Mouse (Mus musculus): ENCODE measurements at regions not wholly inside any gene's neighbourhood (a gene's known extent, or its start where the extent isn't known, plus 50 kb on each side); places are given as distances from the start of the nearest gene placed in this dataset.

GRCm38 (mm10) chr2:179354866-179355265, 87.4 kb upstream of the Cdh4 start:
- no peaks in the 10 kb centered on the region for H3K4me1 ChIP-seq (ENCODE audit: control insufficient read depth, insufficient read depth, low read length)
- no peak overlapping the region for H3K27ac ChIP-seq (ENCODE audit: insufficient read depth, low read length)
- no peak overlapping the region for H3K4me3 ChIP-seq (ENCODE audit: insufficient read depth, low read length)
- TF ChIP-seq POLR2A (IDR thresholded peaks at IDR 0.05; ENCODE audit: low read depth, low read length) (no peak), CTCF (IDR thresholded peaks at IDR 0.05; ENCODE audit: borderline replicate concordance, insufficient read depth, low read length) (no peak)

GRCm38 (mm10) chr2:179370882-179371546, 71.2 kb upstream of the Cdh4 start:
- Histone ChIP-seq H3K4me3 (ENCODE audit: insufficient read depth, low read length) (no peak overlapping the region), H3K27ac (ENCODE audit: insufficient read depth, low read length) (no peak overlapping the region), H3K4me1 (ENCODE audit: control insufficient read depth, insufficient read depth, low read length) (no peaks in the 10 kb centered on the region)
- TF ChIP-seq POLR2A (IDR thresholded peaks at IDR 0.05; ENCODE audit: low read depth, low read length): no peak
- TF ChIP-seq CTCF (IDR thresholded peaks at IDR 0.05; ENCODE audit: borderline replicate concordance, insufficient read depth, low read length): no peak

GRCm38 (mm10) chr2:179371553-179371952, 70.7 kb upstream of the Cdh4 start:
- Histone ChIP-seq H3K4me1 (ENCODE audit: control insufficient read depth, insufficient read depth, low read length) (no peaks in the 10 kb centered on the region), H3K27ac (ENCODE audit: insufficient read depth, low read length) (no peak overlapping the region), H3K4me3 (ENCODE audit: insufficient read depth, low read length) (no peak overlapping the region)
- TF ChIP-seq CTCF (IDR thresholded peaks at IDR 0.05; ENCODE audit: borderline replicate concordance, insufficient read depth, low read length): no peak
- TF ChIP-seq POLR2A (IDR thresholded peaks at IDR 0.05; ENCODE audit: low read depth, low read length): no peak

GRCm38 (mm10) chr2:179379691-179380443, 62.4 kb upstream of the Cdh4 start:
- no peak for TF ChIP-seq POLR2A (IDR thresholded peaks at IDR 0.05; ENCODE audit: low read depth, low read length)
- no peak for TF ChIP-seq CTCF (IDR thresholded peaks at IDR 0.05; ENCODE audit: borderline replicate concordance, insufficient read depth, low read length)
- Histone ChIP-seq H3K27ac (ENCODE audit: insufficient read depth, low read length) (no peak overlapping the region), H3K4me1 (ENCODE audit: control insufficient read depth, insufficient read depth, low read length) (no peaks in the 10 kb centered on the region), H3K4me3 (ENCODE audit: insufficient read depth, low read length) (no peak overlapping the region)

GRCm38 (mm10) chr2:179380444-179380705, 61.9 kb upstream of the Cdh4 start:
- Histone ChIP-seq H3K4me1 (ENCODE audit: control insufficient read depth, insufficient read depth, low read length) (no peaks in the 10 kb centered on the region), H3K4me3 (ENCODE audit: insufficient read depth, low read length) (no peak overlapping the region), H3K27ac (ENCODE audit: insufficient read depth, low read length) (no peak overlapping the region)
- TF ChIP-seq CTCF (IDR thresholded peaks at IDR 0.05; ENCODE audit: borderline replicate concordance, insufficient read depth, low read length): no peak
- no peak for TF ChIP-seq POLR2A (IDR thresholded peaks at IDR 0.05; ENCODE audit: low read depth, low read length)

- TF ChIP-seq POLR2A (IDR thresholded peaks at IDR 0.05; ENCODE audit: low read depth, low read length) (no peak), CTCF (IDR thresholded peaks at IDR 0.05; ENCODE audit: borderline replicate concordance, insufficient read depth, low read length) (no peak)
- Histone ChIP-seq H3K4me1 (ENCODE audit: control insufficient read depth, insufficient read depth, low read length) (no peaks in the 10 kb centered on the region), H3K27ac (ENCODE audit: insufficient read depth, low read length) (no peak overlapping the region), H3K4me3 (ENCODE audit: insufficient read depth, low read length) (no peak overlapping the region)
These were observed 60.3 kb upstream of the Cdh4 start for GRCm38 (mm10) chr2:179381916-179382315.

- Histone ChIP-seq H3K4me3 (ENCODE audit: insufficient read depth, low read length) (no peak overlapping the region), H3K4me1 (ENCODE audit: control insufficient read depth, insufficient read depth, low read length) (no peaks in the 10 kb centered on the region), H3K27ac (ENCODE audit: insufficient read depth, low read length) (no peak overlapping the region)
- TF ChIP-seq POLR2A (IDR thresholded peaks at IDR 0.05; ENCODE audit: low read depth, low read length): no peak
- TF ChIP-seq CTCF (IDR thresholded peaks at IDR 0.05; ENCODE audit: borderline replicate concordance, insufficient read depth, low read length): no peak
These were observed 59.6 kb upstream of the Cdh4 start for GRCm38 (mm10) chr2:179382594-179382993.

GRCm38 (mm10) chr2:179386871-179387270, 55.4 kb upstream of the Cdh4 start:
- Histone ChIP-seq H3K4me1 (ENCODE audit: control insufficient read depth, insufficient read depth, low read length) (peaks cover 6% of the 10 kb centered on the region; the same call in 1 of the 2 replicates), H3K27ac (ENCODE audit: insufficient read depth, low read length) (no peak overlapping the region), H3K4me3 (ENCODE audit: insufficient read depth, low read length) (no peak overlapping the region)
- TF ChIP-seq CTCF (IDR thresholded peaks at IDR 0.05; ENCODE audit: borderline replicate concordance, insufficient read depth, low read length) (no peak), POLR2A (IDR thresholded peaks at IDR 0.05; ENCODE audit: low read depth, low read length) (no peak)

GRCm38 (mm10) chr2:179390486-179390885, 51.7 kb upstream of the Cdh4 start:
- Histone ChIP-seq H3K27ac (ENCODE audit: insufficient read depth, low read length) (peak overlapping the region; percentile 73), H3K4me3 (ENCODE audit: insufficient read depth, low read length) (no peak overlapping the region), H3K4me1 (ENCODE audit: control insufficient read depth, insufficient read depth, low read length) (peaks cover 6% of the 10 kb centered on the region; the same call in 1 of the 2 replicates)
- TF ChIP-seq POLR2A (IDR thresholded peaks at IDR 0.05; ENCODE audit: low read depth, low read length) (no peak), CTCF (IDR thresholded peaks at IDR 0.05; ENCODE audit: borderline replicate concordance, insufficient read depth, low read length) (no peak)

GRCm38 (mm10) chr2:179390924-179391461, 51.2 kb upstream of the Cdh4 start:
- Histone ChIP-seq H3K4me1 (ENCODE audit: control insufficient read depth, insufficient read depth, low read length) (peaks cover 6% of the 10 kb centered on the region; the same call in 1 of the 2 replicates), H3K4me3 (ENCODE audit: insufficient read depth, low read length) (no peak overlapping the region), H3K27ac (ENCODE audit: insufficient read depth, low read length) (peak overlapping the region; percentile 73)
- no peak for TF ChIP-seq CTCF (IDR thresholded peaks at IDR 0.05; ENCODE audit: borderline replicate concordance, insufficient read depth, low read length)
- TF ChIP-seq POLR2A (IDR thresholded peaks at IDR 0.05; ENCODE audit: low read depth, low read length): no peak

Measured in embryonic fibroblast, embryonic 13.5 days (primary cell).